Mouse (Mus musculus): Measurements from ENCODE around the gene Spty2d1.

- TF ChIP-seq CTCF (IDR thresholded peaks at IDR 0.05) (no peak), POLR2A (IDR thresholded peaks at IDR 0.05; ENCODE audit: insufficient read depth, low read depth, low read length) (no peak), EP300 (IDR thresholded peaks at IDR 0.05; ENCODE audit: insufficient read depth, low read depth, low read length) (no peak)
Observed at GRCm38 (mm10) chr7:46975456-46975855, 32.8 kb downstream of the Spty2d1 start.

Data from heart, adult 2 months (tissue).